Mouse (Mus musculus) liver, embryonic 12.5 days (tissue): ENCODE measurements around the gene Epha10. TPM values are rescaled to one million over a fixed set of nuclear protein-coding genes. Genes with fewer than 3 reads are reported as not detected.
A peak's percentile ranks its signal among the peaks of the same experiment; 100 is the strongest.
"Not testable (repeated sequence)": the region's sequence is repeated elsewhere in the genome, so short reads cannot be mapped to it uniquely, and the experiment has no call there.

Source experiments
- ATAC-seq: fragments of 200-750 bp; cut with Nextera tagmentation; 2 replicates; pipeline ENCODE4 v1.8.0; 2017; ENCODE audit warnings: moderate number of reproducible peaks, mild to moderate bottlenecking, moderate library complexity
- H3K27ac ChIP-seq: fragments of 300-500 bp; sonication (generic); 2 replicates; pipeline ENCODE4 v1.5.1; 2016; ENCODE audit warnings: mild to moderate bottlenecking
- H3K27me3 ChIP-seq: fragments of 300-500 bp; sonication (generic); replicated peaks from 2 replicates; pipeline ENCODE4 v1.6.1; 2016; ENCODE audit warnings: mild to moderate bottlenecking, moderate library complexity
- H3K36me3 ChIP-seq: fragments of 300-500 bp; sonication (generic); 2 replicates; pipeline ENCODE4 v1.6.1; 2016; ENCODE audit warnings: mild to moderate bottlenecking, moderate library complexity
- H3K4me1 ChIP-seq: fragments of 300-500 bp; sonication (generic); 2 replicates; pipeline ENCODE4 v1.6.1; 2016
- H3K4me2 ChIP-seq: fragments of 300-500 bp; sonication (generic); 2 replicates; pipeline ENCODE4 v1.6.1; 2016; ENCODE audit warnings: mild to moderate bottlenecking, moderate library complexity
- H3K4me3 ChIP-seq: fragments of 300-500 bp; sonication (generic); 2 replicates; pipeline ENCODE4 v1.5.1; 2016; ENCODE audit warnings: mild to moderate bottlenecking, moderate library complexity
- H3K9ac ChIP-seq: fragments of 300-500 bp; sonication (generic); 2 replicates; pipeline ENCODE4 v1.6.1; 2016; ENCODE audit warnings: mild to moderate bottlenecking, moderate library complexity
- H3K9me3 ChIP-seq: fragments of 300-500 bp; sonication (generic); replicated peaks from 2 replicates; pipeline ENCODE4 v1.6.1; 2016; ENCODE audit warnings: mild to moderate bottlenecking, moderate library complexity
- WGBS: fragments of 180-500 bp; shearing (Covaris S2); methylation state at CpG from one replicate; pipeline ENCODE4 v1.1.7; 2016; ENCODE audit not compliant: insufficient replicate concordance; 5-methylcytosine and 5-hydroxymethylcytosine counted together
- polyA plus RNA-seq: library from polyadenylated mRNA; unstranded; fragments of >200 nt; fragmentation: Nextera tagmentation; extraction: Ambion mirVana; gene quantifications from 2 replicates; pipeline ENCODE4 v1.2.1, GENCODE M21; 2016

Gene Epha10
- polyA plus RNA-seq, 1 experiment from 2014 or later, result 0.04 TPM

- no peaks in the 10 kb centered on the region for H3K36me3 ChIP-seq
- no peak overlapping the region for H3K27ac ChIP-seq
- ATAC-seq, result peak; percentile 65
- H3K4me2 ChIP-seq, result peak overlapping the region; percentile 28
- H3K9ac ChIP-seq, result no peak overlapping the region
- no peak overlapping the region for H3K4me3 ChIP-seq
- WGBS, result 22% methylated on average over 5 of the region's 5 CpGs
- H3K4me1 ChIP-seq, result peaks cover 11% of the 10 kb centered on the region
- no peaks in the 10 kb centered on the region for H3K9me3 ChIP-seq
- H3K27me3 ChIP-seq, result peaks cover 85% of the 10 kb centered on the region
Observed at GRCm38 (mm10) chr4:124899906-124900305, 19.2 kb downstream of the Epha10 start.

DNA sequence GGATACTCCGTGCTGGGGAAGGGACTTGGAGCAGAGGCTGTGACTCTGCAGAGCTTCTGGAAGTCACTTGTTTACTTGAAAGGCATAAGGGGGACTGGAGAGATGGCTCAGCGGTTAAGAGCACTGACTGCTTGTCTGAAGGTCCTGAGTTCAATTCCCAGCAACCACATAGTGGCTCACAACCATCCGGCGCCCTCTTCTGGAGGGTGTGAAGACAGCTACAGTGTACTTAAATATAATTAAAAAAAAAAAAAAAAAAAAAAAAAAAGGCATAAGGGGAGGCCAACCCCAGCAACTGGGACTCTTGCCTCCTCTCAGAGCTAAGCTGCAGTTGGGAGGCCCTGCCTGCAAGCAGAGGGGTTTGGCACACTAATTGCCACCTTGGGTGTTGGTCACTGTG lies 24.7 kb downstream of the Epha10 start:
- Histone ChIP-seq H3K36me3 (no peaks in the 10 kb centered on the region), H3K4me2 (no peak overlapping the region), H3K9me3 (no peaks in the 10 kb centered on the region), H3K27ac (no peak overlapping the region), H3K4me3 (no peak overlapping the region), H3K9ac (no peak overlapping the region), H3K27me3 (peaks cover 57% of the 10 kb centered on the region), H3K4me1 (peaks cover 10% of the 10 kb centered on the region; the same call in 1 of the 2 replicates)
- WGBS, result 47% methylated on average over 4 of the region's 4 CpGs
- no peak for ATAC-seq

GRCm38 (mm10) chr4:124905971-124906822 lies 25.5 kb downstream of the Epha10 start:
- peaks cover 10% of the 10 kb centered on the region; the same call in 1 of the 2 replicates for H3K4me1 ChIP-seq
- H3K36me3 ChIP-seq, result no peaks in the 10 kb centered on the region
- ATAC-seq, result no peak
- H3K9ac ChIP-seq, result no peak overlapping the region
- H3K4me2 ChIP-seq, result peak overlapping the region; percentile 43
- no peak overlapping the region for H3K27ac ChIP-seq
- WGBS, result 15% methylated on average over 21 of the region's 21 CpGs
- no peak overlapping the region for H3K4me3 ChIP-seq
- peaks cover 54% of the 10 kb centered on the region for H3K27me3 ChIP-seq
- no peaks in the 10 kb centered on the region for H3K9me3 ChIP-seq

DNA sequence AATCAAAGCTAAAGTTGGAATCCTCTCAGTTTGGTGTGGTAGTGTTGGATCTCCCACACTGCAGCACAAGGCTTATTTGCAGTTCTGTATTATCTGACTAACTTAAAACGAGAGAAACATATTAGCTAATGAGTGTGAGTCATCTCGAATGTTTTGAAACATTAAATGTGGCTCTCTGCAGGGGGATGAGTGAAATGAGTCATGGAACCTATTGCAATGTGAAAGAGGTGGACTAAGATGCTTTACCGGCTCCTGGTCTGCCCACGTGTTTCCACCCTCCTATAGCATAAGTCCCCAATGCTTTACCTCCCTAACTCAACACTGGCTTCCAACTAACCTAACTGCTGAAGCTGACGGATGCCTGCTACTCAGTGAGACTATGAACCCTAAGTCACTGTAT lies 47.4 kb downstream of the Epha10 start:
- Histone ChIP-seq H3K4me1 (no peaks in the 10 kb centered on the region), H3K4me3 (no peak overlapping the region), H3K4me2 (no peak overlapping the region), H3K9ac (no peak overlapping the region), H3K9me3 (no peaks in the 10 kb centered on the region), H3K36me3 (peaks cover 84% of the 10 kb centered on the region), H3K27ac (no peak overlapping the region), H3K27me3 (no peaks in the 10 kb centered on the region)
- no peak for ATAC-seq
- 83% methylated on average over 5 of the region's 5 CpGs for WGBS

- H3K27ac ChIP-seq, result peak within 1 kb of the TSS; percentile 85
- H3K4me1 ChIP-seq, result peaks cover 24% of the 10 kb centered on the region
- H3K4me2 ChIP-seq, result peak within 1 kb of the TSS; percentile 90
- H3K9me3 ChIP-seq, result no peaks in the 10 kb centered on the region
- peaks cover 40% of the 10 kb centered on the region for H3K36me3 ChIP-seq
- WGBS, result under 1% methylated on average over 52 of the region's 52 CpGs
- peak within 1 kb of the TSS; percentile 93 for H3K9ac ChIP-seq
- H3K27me3 ChIP-seq, result no peaks in the 10 kb centered on the region
- peak; percentile 98 for ATAC-seq
- H3K4me3 ChIP-seq, result peak within 1 kb of the TSS; percentile 97
Observed at GRCm38 (mm10) chr4:124936613-124937471, 56.1 kb downstream of the Epha10 start, which contains the start of gene 9930104L06Rik. Gene 9930104L06Rik, plus strand, starts transcription at chr4:124937048.

DNA sequence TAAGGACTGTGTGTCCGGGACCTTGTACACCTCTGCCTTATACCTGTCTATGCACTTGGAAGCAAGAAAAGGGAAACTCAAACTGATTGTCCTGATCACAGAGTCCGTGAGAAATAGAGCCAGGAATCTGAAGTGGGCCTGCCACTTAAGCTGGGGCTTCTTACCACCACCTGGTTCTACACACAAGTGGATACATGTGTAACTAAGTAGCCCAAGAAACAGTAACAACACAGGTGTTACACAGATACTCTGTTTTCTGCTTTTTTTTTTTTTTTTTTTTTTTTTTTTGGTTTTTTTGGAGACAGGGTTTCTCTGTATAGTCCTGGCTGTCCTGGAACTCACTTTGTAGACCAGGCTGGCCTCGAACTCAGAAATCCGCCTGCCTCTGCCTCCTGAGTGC lies 58.5 kb downstream of the Epha10 start, which contains the start of gene Cdca8:
Gene Cdca8 (minus strand): TSS at position 101 of the 400 bp plus-strand sequence.
- not testable (repeated sequence) for H3K27me3 ChIP-seq, H3K9me3 ChIP-seq, ATAC-seq, H3K27ac ChIP-seq
- Histone ChIP-seq H3K4me2 (peak within 1 kb of the TSS; percentile 90), H3K9ac (peak within 1 kb of the TSS; percentile 93), H3K36me3 (peaks cover 50% of the 10 kb centered on the region), H3K4me1 (peaks cover 24% of the 10 kb centered on the region), H3K4me3 (peak within 1 kb of the TSS; percentile 97; the same call in 1 of the 2 replicates)
- 88% methylated on average over 4 of the region's 4 CpGs for WGBS

DNA sequence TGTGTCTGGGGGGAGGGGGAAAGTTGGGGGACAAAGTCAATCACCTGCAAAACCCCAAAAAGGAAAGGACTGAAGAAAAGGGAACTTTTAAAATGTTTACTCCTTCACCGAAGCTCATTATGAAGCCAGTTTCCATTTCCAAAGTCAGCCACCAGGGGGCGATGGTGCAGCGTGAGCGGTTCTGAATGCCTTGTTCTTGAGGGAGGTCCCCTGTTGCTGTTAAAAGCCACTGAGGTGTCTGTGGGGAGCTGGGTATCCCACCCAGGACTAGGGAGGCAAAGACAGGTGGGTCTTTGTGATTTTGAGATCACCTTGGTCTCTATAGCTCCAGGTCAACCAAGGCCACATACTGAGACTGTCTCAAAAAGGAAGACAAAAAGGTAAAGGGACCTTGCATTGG lies 62.3 kb downstream of the Epha10 start:
- Histone ChIP-seq H3K36me3 (peaks cover 41% of the 10 kb centered on the region), H3K9ac (no peak overlapping the region), H3K4me3 (no peak overlapping the region), H3K4me1 (peaks cover 4% of the 10 kb centered on the region), H3K9me3 (no peaks in the 10 kb centered on the region), H3K27me3 (no peaks in the 10 kb centered on the region), H3K27ac (no peak overlapping the region), H3K4me2 (no peak overlapping the region)
- 9% methylated on average over 4 of the region's 4 CpGs for WGBS
- 0 out of 2 replicates have a peak, but pooled peaks have one; percentile 31 for ATAC-seq

DNA sequence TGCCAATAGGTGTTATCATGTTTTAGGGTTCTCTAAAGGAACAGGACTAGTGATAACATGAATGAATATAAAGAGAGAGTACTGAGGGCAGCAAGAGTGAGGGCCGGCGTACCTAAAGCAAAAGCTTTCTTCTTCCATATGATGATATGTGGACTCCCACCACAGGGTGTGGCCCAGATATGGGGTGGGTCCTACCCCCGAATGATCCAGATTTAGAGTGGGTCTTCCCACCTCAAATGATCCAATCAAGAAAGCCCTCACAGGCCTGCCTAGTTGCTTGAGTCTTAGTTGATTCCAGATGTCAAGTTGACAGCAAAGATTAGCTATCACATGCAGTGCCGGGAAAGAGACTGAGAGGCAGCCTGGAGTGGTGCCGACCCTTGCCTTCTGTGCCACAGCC lies 63.1 kb downstream of the Epha10 start:
- H3K4me1 ChIP-seq, result no peaks in the 10 kb centered on the region
- no peak overlapping the region for H3K4me2 ChIP-seq
- peaks cover 35% of the 10 kb centered on the region for H3K36me3 ChIP-seq
- WGBS, result 72% methylated on average over 5 of the region's 5 CpGs
- no peak for ATAC-seq
- H3K27ac ChIP-seq, result no peak overlapping the region
- H3K9me3 ChIP-seq, result no peaks in the 10 kb centered on the region
- no peak overlapping the region for H3K4me3 ChIP-seq
- H3K27me3 ChIP-seq, result no peaks in the 10 kb centered on the region
- no peak overlapping the region for H3K9ac ChIP-seq

DNA sequence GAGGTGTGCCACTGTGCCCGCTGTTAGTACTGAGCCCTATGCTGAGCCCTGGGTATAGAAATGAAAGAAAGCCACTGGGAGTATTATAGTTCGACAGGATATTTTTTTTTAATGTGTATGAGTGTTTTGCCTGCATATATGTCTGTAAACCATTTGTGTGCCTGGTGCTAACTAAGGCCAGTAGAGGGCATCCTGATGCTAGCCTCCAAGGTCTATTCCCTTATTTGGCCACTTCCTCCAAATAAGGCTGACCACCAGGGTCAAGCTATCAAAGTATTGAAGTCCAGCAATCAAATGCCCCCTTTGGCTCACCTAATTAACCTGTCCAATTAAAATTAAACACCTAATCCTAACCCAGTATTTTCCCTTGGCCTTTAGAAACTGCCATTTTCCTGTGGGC lies 64.3 kb downstream of the Epha10 start:
- no peak for ATAC-seq
- Histone ChIP-seq H3K27ac (no peak overlapping the region), H3K27me3 (no peaks in the 10 kb centered on the region), H3K4me2 (no peak overlapping the region), H3K4me3 (no peak overlapping the region), H3K4me1 (no peaks in the 10 kb centered on the region), H3K9ac (no peak overlapping the region), H3K9me3 (no peaks in the 10 kb centered on the region), H3K36me3 (peaks cover 25% of the 10 kb centered on the region)
- WGBS, result 63% methylated on average over 2 of the region's 2 CpGs

DNA sequence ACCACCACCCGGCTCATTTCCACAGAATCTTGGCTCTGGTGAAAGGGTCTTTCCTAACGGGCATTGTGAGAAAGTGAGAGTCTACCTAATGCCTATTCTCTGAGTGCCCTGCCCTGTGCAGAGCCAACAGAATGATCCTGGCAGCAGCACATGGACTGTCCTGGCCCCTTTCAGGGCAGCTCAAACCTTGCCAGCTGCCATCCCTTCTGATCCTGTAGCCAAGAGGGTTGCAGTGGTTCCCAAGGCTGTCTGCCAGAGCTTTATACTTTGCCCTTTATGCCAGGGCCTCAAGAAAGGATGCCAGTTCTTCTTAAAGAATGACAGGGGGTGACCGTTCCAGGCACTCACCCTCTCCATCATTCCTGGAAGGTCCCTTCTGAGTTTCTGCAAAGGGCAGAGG lies 68.8 kb downstream of the Epha10 start:
- H3K27ac ChIP-seq, result no peak overlapping the region
- ATAC-seq, result no peak
- no peaks in the 10 kb centered on the region for H3K9me3 ChIP-seq
- 70% methylated on average over 3 of the region's 3 CpGs for WGBS
- no peak overlapping the region for H3K4me2 ChIP-seq
- no peaks in the 10 kb centered on the region for H3K36me3 ChIP-seq
- 0 out of 2 replicates have a peak, but pooled peaks cover 11% of the 10 kb centered on the region for H3K27me3 ChIP-seq
- H3K4me1 ChIP-seq, result no peaks in the 10 kb centered on the region
- H3K4me3 ChIP-seq, result no peak overlapping the region
- no peak overlapping the region for H3K9ac ChIP-seq

DNA sequence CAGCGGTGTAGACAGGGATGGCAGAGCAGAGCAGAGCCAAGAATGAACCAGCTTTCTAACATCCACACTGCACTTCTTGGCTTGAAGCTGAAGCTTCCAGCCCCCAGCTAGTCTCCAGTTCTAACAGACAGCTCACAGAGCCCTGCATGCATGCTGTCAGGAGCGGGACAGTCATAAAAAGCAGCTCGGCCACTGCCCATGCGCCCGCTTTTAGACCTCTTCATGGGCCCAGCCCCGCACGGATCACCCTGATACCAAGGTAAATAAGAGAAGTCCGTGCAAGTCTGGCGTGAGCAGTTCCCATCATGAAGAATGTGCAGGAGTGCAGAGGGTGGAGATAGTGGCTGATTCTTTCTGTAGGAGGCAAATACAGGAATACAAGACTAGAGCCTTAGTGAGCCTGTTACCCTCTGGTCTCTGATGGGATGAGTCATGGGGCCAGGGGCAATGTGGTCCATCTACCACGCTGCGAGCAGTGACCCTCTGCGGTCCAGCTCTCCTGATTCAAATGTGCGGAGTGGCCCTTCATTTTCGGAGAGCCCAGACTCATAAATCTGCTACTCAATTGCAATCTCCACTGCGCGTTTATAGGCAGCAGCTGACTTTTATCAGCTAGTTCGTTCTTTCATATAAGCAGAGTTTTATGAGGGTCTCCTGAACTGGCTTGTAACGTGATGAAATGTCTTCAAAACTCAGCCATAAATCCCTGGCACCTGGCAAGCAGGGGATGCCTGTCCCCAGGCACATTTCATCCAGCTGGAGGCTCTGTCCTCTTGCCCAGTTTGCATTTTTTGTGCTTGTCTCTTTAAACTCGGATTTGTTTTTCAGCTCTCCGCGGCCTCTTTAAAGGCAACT lies 69.7 kb downstream of the Epha10 start:
- 72% methylated on average over 21 of the region's 21 CpGs for WGBS
- no peak overlapping the region for H3K9ac ChIP-seq
- no peaks in the 10 kb centered on the region for H3K36me3 ChIP-seq
- no peaks in the 10 kb centered on the region for H3K4me1 ChIP-seq
- ATAC-seq, result no peak
- H3K4me2 ChIP-seq, result no peak overlapping the region
- H3K4me3 ChIP-seq, result no peak overlapping the region
- no peak overlapping the region for H3K27ac ChIP-seq
- no peaks in the 10 kb centered on the region for H3K9me3 ChIP-seq
- 0 out of 2 replicates have a peak, but pooled peaks cover 11% of the 10 kb centered on the region for H3K27me3 ChIP-seq
